Mouse (Mus musculus) midbrain, embryonic 13.5 days (tissue): ENCODE results near the gene Sfxn3. TPM values are rescaled to one million over a fixed set of nuclear protein-coding genes. Genes with fewer than 3 reads are reported as not detected.

Experiments
- ATAC-seq: fragments of 200-750 bp; cut with Nextera tagmentation; 2 replicates; pipeline ENCODE4 v1.8.0; 2017; ENCODE audit warnings: mild to moderate bottlenecking, moderate TSS enrichment, moderate library complexity
- H3K27ac ChIP-seq: fragments of 300-500 bp; sonication (generic); 2 replicates; pipeline ENCODE4 v1.5.1; 2015; ENCODE audit warnings: inconsistent platforms, mild to moderate bottlenecking, moderate library complexity
- H3K27me3 ChIP-seq: fragments of 300-500 bp; sonication (generic); 2 replicates; pipeline ENCODE4 v1.6.1; 2015; ENCODE audit warnings: mild to moderate bottlenecking, inconsistent platforms
- H3K36me3 ChIP-seq: fragments of 300-500 bp; sonication (generic); 2 replicates; pipeline ENCODE4 v1.6.1; 2015; ENCODE audit warnings: mild to moderate bottlenecking, inconsistent platforms
- H3K4me1 ChIP-seq: fragments of 300-500 bp; sonication (generic); replicated peaks from 2 replicates; pipeline ENCODE4 v1.6.1; 2015; ENCODE audit warnings: inconsistent platforms
- H3K4me2 ChIP-seq: fragments of 300-500 bp; sonication (generic); replicated peaks from 2 replicates; pipeline ENCODE4 v1.6.1; 2015; ENCODE audit warnings: moderate library complexity, mild to moderate bottlenecking, inconsistent platforms
- H3K4me3 ChIP-seq: fragments of 300-500 bp; sonication (generic); replicated peaks from 2 replicates; pipeline ENCODE4 v1.5.1; 2015; ENCODE audit warnings: mild to moderate bottlenecking, inconsistent platforms
- H3K9ac ChIP-seq: fragments of 300-500 bp; sonication (generic); replicated peaks from 2 replicates; pipeline ENCODE4 v1.6.1; 2015; ENCODE audit warnings: mild to moderate bottlenecking, inconsistent platforms
- H3K9me3 ChIP-seq: fragments of 300-500 bp; sonication (generic); 2 replicates; pipeline ENCODE4 v1.6.1; 2016; ENCODE audit warnings: mild to moderate bottlenecking, inconsistent platforms
- WGBS: fragments of 180-500 bp; shearing (Covaris S2); methylation state at CpG from one replicate; pipeline ENCODE4 v1.1.7; 2015; 5-methylcytosine and 5-hydroxymethylcytosine counted together
- polyA plus RNA-seq: library from polyadenylated mRNA; unstranded; fragments of >200 nt; fragmentation: Nextera tagmentation; extraction: Ambion mirVana; gene quantifications from 2 replicates; pipeline ENCODE4 v1.2.1, GENCODE M21; 2015

The Sfxn3 gene
- polyA plus RNA-seq, 1 experiment from 2014 or later: 58.1 TPM

- H3K9me3 ChIP-seq: no peaks in the 10 kb centered on the region
- H3K4me2 ChIP-seq: no peak overlapping the region
- ATAC-seq: no peak
- H3K27ac ChIP-seq: no peak overlapping the region
- H3K36me3 ChIP-seq: peaks cover 47% of the 10 kb centered on the region
- H3K27me3 ChIP-seq: no peaks in the 10 kb centered on the region
- no peak overlapping the region for H3K4me3 ChIP-seq
- H3K4me1 ChIP-seq: peaks cover 28% of the 10 kb centered on the region
- no peak overlapping the region; the same call in 1 of the 2 replicates for H3K9ac ChIP-seq
- WGBS: 87% methylated on average over 6 of the region's 6 CpGs
Measured at GRCm38 (mm10) chr19:45054892-45055690, 7.8 kb downstream of the Sfxn3 start.

- H3K27me3 ChIP-seq: no peaks in the 10 kb centered on the region
- no peak overlapping the region for H3K9ac ChIP-seq
- WGBS: 51% methylated on average over 4 of the region's 4 CpGs
- ATAC-seq: no peak
- H3K4me1 ChIP-seq: peaks cover 28% of the 10 kb centered on the region
- no peaks in the 10 kb centered on the region for H3K9me3 ChIP-seq
- peaks cover 36% of the 10 kb centered on the region for H3K36me3 ChIP-seq
- 0 out of 2 replicates have a peak overlapping the region, but pooled peaks have one; percentile 86 for H3K4me2 ChIP-seq
- H3K4me3 ChIP-seq: no peak overlapping the region
- H3K27ac ChIP-seq: no peak overlapping the region; the same call in 1 of the 2 replicates
Measured at GRCm38 (mm10) chr19:45056364-45056763, 9.1 kb downstream of the Sfxn3 start.

- Histone ChIP-seq H3K9ac (peak overlapping the region; percentile 90), H3K27ac (peak overlapping the region; percentile 98)
- WGBS: 83% methylated on average over 7 of the region's 7 CpGs
Measured at GRCm38 (mm10) chr19:45056908-45057698, 9.8 kb downstream of the Sfxn3 start.

GRCm38 (mm10) chr19:45057724-45058112, 10.4 kb downstream of the Sfxn3 start:
- H3K27me3 ChIP-seq: peaks cover 5% of the 10 kb centered on the region; the same call in 1 of the 2 replicates
- ATAC-seq: no peak
- H3K27ac ChIP-seq: peak overlapping the region; percentile 98
- peak overlapping the region; percentile 90 for H3K9ac ChIP-seq
- H3K4me3 ChIP-seq: peak overlapping the region; percentile 68
- peaks cover 28% of the 10 kb centered on the region for H3K4me1 ChIP-seq
- peak overlapping the region; percentile 86 for H3K4me2 ChIP-seq
- WGBS: 54% methylated on average over 7 of the region's 7 CpGs
- no peaks in the 10 kb centered on the region for H3K9me3 ChIP-seq
- peaks cover 27% of the 10 kb centered on the region for H3K36me3 ChIP-seq

More at GRCm38 (mm10) chr19:45056908-45057698, 9.8 kb downstream of the Sfxn3 start:
- peak overlapping the region; percentile 68 for H3K4me3 ChIP-seq
- ATAC-seq: no peak
- no peaks in the 10 kb centered on the region for H3K27me3 ChIP-seq
- peaks cover 28% of the 10 kb centered on the region for H3K4me1 ChIP-seq
- peak overlapping the region; percentile 86 for H3K4me2 ChIP-seq
- H3K9me3 ChIP-seq: no peaks in the 10 kb centered on the region
- peaks cover 33% of the 10 kb centered on the region for H3K36me3 ChIP-seq

- Histone ChIP-seq H3K27me3 (peaks cover 5% of the 10 kb centered on the region; the same call in 1 of the 2 replicates), H3K36me3 (peaks cover 21% of the 10 kb centered on the region), H3K4me1 (peaks cover 28% of the 10 kb centered on the region), H3K9ac (peak overlapping the region; percentile 90), H3K4me2 (peak overlapping the region; percentile 86), H3K9me3 (no peaks in the 10 kb centered on the region), H3K4me3 (peak overlapping the region; percentile 68), H3K27ac (peak overlapping the region; percentile 98)
- ATAC-seq: peak; percentile 94
- WGBS: under 1% methylated on average over 34 of the region's 34 CpGs
Measured at GRCm38 (mm10) chr19:45058113-45058839, 11.0 kb downstream of the Sfxn3 start.

GRCm38 (mm10) chr19:45058841-45059240, 11.5 kb downstream of the Sfxn3 start:
- no peak for ATAC-seq
- peak overlapping the region; percentile 90 for H3K9ac ChIP-seq
- H3K27me3 ChIP-seq: peaks cover 7% of the 10 kb centered on the region
- H3K36me3 ChIP-seq: peaks cover 16% of the 10 kb centered on the region
- H3K27ac ChIP-seq: peak overlapping the region; percentile 98
- H3K4me2 ChIP-seq: peak overlapping the region; percentile 86
- WGBS: under 1% methylated on average over 14 of the region's 14 CpGs
- H3K4me3 ChIP-seq: peak overlapping the region; percentile 68
- no peaks in the 10 kb centered on the region for H3K9me3 ChIP-seq
- H3K4me1 ChIP-seq: peaks cover 30% of the 10 kb centered on the region

- Histone ChIP-seq H3K27ac (no peak overlapping the region), H3K4me3 (peak overlapping the region; percentile 16; the same call in 1 of the 2 replicates), H3K9ac (0 out of 2 replicates have a peak overlapping the region, but pooled peaks have one; percentile 36), H3K36me3 (no peaks in the 10 kb centered on the region), H3K4me2 (peak overlapping the region; percentile 34), H3K27me3 (peaks cover 56% of the 10 kb centered on the region), H3K9me3 (no peaks in the 10 kb centered on the region), H3K4me1 (peaks cover 20% of the 10 kb centered on the region)
- ATAC-seq: peak; percentile 61; the same call in 1 of the 2 replicates
- WGBS: 47% methylated on average over 20 of the region's 20 CpGs
Measured at GRCm38 (mm10) chr19:45063565-45064292, 16.4 kb downstream of the Sfxn3 start.

GRCm38 (mm10) chr19:45065226-45065625, 17.9 kb downstream of the Sfxn3 start:
- Histone ChIP-seq H3K27ac (no peak overlapping the region), H3K9me3 (no peaks in the 10 kb centered on the region), H3K36me3 (no peaks in the 10 kb centered on the region), H3K27me3 (peaks cover 66% of the 10 kb centered on the region), H3K9ac (no peak overlapping the region), H3K4me2 (no peak overlapping the region), H3K4me3 (no peak overlapping the region), H3K4me1 (peaks cover 14% of the 10 kb centered on the region)
- peak; percentile 49; the same call in 1 of the 2 replicates for ATAC-seq
- WGBS: 6% methylated on average over 21 of the region's 21 CpGs

- no peak overlapping the region for H3K4me2 ChIP-seq
- peaks cover 14% of the 10 kb centered on the region for H3K4me1 ChIP-seq
- H3K9me3 ChIP-seq: no peaks in the 10 kb centered on the region
- no peak for ATAC-seq
- WGBS: 23% methylated on average over 17 of the region's 17 CpGs
- no peak overlapping the region for H3K27ac ChIP-seq
- no peak overlapping the region for H3K9ac ChIP-seq
- H3K36me3 ChIP-seq: no peaks in the 10 kb centered on the region
- no peak overlapping the region for H3K4me3 ChIP-seq
- peaks cover 77% of the 10 kb centered on the region for H3K27me3 ChIP-seq
Measured at GRCm38 (mm10) chr19:45067170-45067569, 19.9 kb downstream of the Sfxn3 start.

GRCm38 (mm10) chr19:45067758-45068510, 20.6 kb downstream of the Sfxn3 start:
- Histone ChIP-seq H3K36me3 (no peaks in the 10 kb centered on the region), H3K27me3 (peaks cover 74% of the 10 kb centered on the region), H3K9ac (no peak overlapping the region), H3K4me3 (no peak overlapping the region), H3K4me1 (peaks cover 14% of the 10 kb centered on the region), H3K9me3 (no peaks in the 10 kb centered on the region), H3K4me2 (no peak overlapping the region), H3K27ac (no peak overlapping the region)
- no peak for ATAC-seq
- 79% methylated on average over 7 of the region's 7 CpGs for WGBS
